ENCODE assay signal across 17 mouse cellular contexts in the genomic region with DNA sequence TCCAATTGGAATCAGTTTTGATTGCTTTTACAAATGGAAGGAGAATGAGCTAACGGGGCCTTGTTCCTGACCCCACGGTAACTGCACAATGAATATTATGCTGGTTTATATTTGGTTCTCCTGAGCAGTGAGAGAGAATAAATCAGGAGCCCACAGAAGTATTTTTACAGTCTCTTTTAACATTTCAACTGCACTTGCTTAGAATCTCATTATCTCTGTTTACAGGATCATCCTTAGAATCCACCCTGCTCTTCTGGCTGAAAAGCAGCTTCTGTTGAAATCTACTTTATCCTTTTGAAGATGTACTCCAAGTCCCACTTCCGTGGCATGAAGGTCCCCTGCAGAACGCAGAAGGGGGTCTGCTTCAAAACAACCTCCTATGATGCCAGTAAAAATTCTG.
"Had no signal": no experiment of that assay in that cellular context is flagged by ENCODE, and none has a peak within 500 bp of the region (broad histone marks: within the 10 kb centered on the region; RNA-seq: fewer than 3 reads in every experiment).

No protein-coding gene starts in this region.

- H3K4me1 ChIP-seq: megakaryocyte, embryonic 14.5 days; midbrain, embryonic 13.5 days; neural tube, embryonic 12.5 days had no signal

- H3K9me3 ChIP-seq: midbrain, embryonic 13.5 days; midbrain, embryonic 15.5 days; neural tube, embryonic 12.5 days had no signal

- H3K27ac ChIP-seq: macrophage; midbrain, embryonic 13.5 days; midbrain, embryonic 15.5 days; neural tube, embryonic 12.5 days had no signal

- ATAC-seq: midbrain, embryonic 13.5 days; midbrain, embryonic 15.5 days had no signal

- H3K4me3 ChIP-seq: megakaryocyte, embryonic 14.5 days; midbrain, embryonic 13.5 days; midbrain, embryonic 15.5 days; neural tube, embryonic 12.5 days had no signal

- H3K27me3 ChIP-seq: megakaryocyte, embryonic 14.5 days; midbrain, embryonic 13.5 days; midbrain, embryonic 15.5 days; neural tube, embryonic 12.5 days had no signal

- H3K4me2 ChIP-seq: lung, embryonic 14.5 days; midbrain, embryonic 11.5 days; midbrain, embryonic 13.5 days; midbrain, embryonic 15.5 days; neural tube, embryonic 12.5 days had no signal

- DNase-seq: lung, adult 18-20 months; lung, embryonic 14.5 days; lung, postnatal 10 days; lung, postnatal 36 days; retina, postnatal 1 day; right cerebral cortex, adult 18-20 months; right cerebral cortex, postnatal 25 days; right cerebral cortex, postnatal 4 days; spleen, adult 18-20 months; thymus, adult 18-20 months; thymus, postnatal 14 days had no signal

- H3K36me3 ChIP-seq: midbrain, embryonic 13.5 days; midbrain, embryonic 15.5 days; neural tube, embryonic 12.5 days had no signal

- H3K9ac ChIP-seq: lung, embryonic 14.5 days; midbrain, embryonic 13.5 days; midbrain, embryonic 15.5 days; neural tube, embryonic 12.5 days had no signal
